Mouse (Mus musculus) gonadal fat pad, adult 2 months (tissue): ENCODE results near the gene Cnot6l. TPM values are rescaled to one million over a fixed set of nuclear protein-coding genes. Genes with fewer than 3 reads are reported as not detected.

Source experiments
- DNase-seq: peaks from one replicate; pipeline ENCODE4 v3.0.0-alpha.2; 2012; ENCODE audit warnings: low read depth
- polyA plus RNA-seq: library from polyadenylated mRNA; depleted of rRNA; stranded (reverse); fragments of >200 nt; gene quantifications from 2 replicates; pipeline ENCODE4 v1.2.3, GENCODE M21; 2012; rRNA removed

The Cnot6l gene
- polyA plus RNA-seq, result 10.3 and 15.1 TPM in 2 replicates

DNA sequence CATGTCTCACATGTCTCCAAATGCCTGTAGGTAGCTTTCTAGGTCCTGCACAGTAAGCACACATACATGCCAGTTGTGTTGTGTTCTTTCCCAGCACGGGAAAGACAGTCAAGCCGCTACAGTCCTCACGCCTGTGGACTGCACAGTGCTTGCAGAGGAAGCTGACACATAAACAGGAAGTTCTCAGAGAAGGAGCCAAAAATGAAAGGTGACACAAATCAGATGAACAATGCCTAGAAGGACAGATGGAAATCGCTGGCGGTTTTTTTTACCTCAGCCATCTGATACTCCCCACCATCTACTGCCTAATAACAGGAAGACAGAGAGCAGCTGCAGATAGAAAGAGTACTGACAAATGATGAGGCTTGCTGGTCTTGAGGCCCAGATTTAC lies at the start of gene Cnot6l:
TSS of gene Cnot6l (minus strand) at position 151 of the 391 bp plus-strand sequence.
- DNase-seq, result no peak

DNA sequence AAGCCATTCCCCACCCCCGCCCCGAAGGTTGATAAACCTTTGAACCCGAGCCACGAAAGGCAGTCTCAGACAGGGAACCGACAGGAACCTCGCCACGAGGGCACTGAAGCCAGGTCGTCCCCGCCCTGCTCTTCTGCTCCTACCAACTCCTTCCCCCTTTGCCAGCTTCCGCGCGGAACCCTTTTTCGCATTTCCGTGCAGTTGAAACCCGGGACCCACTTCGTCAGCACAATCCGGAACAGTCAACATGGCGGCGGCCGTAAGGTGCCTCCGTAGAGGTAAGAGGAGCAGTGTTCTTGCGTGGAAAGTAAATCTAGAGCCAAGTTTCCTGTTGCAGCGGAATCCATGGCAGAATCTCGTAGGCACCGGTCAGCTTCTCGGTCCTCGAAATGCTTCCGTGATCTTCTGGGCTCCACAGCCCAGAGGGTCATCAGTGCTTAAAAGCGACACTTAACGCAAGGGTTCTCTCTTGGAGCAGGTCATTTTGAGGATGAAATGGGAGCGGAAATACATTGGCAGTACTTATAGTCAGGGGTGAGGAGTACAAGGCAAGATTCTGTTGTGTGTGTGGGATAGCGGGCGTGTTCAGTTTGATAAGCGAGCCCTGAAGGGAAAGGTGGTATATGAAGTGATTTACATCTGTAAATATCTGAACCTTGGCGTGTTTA lies 46.1 kb upstream of the Cnot6l start:
- DNase-seq, result peak; percentile 51

DNA sequence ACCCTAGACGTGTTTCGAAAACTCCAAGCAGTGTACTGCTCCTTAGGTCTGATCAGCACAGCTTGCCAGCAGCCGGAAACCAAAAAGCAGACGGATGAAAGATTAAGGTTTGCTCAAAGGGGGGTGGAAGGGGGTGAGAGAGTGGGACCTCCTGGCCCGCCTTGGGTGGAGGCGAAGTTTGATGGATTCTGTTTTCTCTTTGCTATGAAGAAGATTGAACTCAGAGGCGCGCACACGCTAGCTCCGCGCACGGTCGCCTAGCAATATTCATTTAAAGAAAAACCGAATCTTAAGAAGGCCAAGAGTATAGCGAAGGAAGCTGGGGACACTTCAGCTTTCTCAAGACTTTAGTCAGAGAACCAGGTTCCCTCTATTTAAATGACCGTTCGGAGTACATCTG lies 45.5 kb upstream of the Cnot6l start, which contains the start of gene Mrpl1:
TSS of gene Mrpl1 (plus strand) at position 35 of the 400 bp plus-strand sequence.
- no peak for DNase-seq

DNA sequence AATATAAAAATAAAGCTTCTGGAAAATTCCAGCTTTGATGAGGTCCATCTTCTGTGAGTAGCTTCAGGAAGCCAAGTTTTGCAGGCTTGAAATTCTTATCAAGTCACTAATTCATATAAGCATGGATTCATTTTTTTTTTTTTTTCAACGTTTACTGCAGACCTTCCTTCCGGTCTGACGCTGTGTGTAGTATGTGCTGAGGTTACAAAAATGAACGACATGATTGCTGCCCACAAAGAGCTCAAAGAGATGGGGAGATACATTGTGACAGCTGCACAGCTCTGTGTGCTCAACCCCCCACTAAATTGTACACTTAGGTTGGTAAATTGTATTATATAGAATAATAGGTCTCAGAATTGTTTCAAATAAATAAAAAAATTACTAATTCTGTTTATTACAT lies 44.6 kb upstream of the Cnot6l start:
- DNase-seq, result no peak

DNA sequence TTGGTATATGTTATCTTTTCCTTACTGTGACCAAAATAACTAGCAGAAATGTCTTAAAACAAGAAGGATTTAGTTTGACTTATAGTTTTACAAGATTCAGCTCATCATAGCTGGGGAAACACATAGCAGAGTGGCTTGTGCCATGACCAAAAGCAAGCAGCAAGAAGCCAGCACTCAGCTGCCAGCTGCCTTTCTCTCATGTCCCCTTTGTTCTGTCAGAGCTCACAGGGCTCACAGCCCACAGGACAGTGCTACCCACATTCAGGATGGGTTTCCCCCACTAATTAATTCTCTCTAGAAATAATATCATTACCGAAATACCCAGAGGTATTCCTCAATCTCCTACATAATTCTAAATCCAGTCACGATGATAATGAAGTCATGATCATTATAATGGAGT lies 43.6 kb upstream of the Cnot6l start:
- DNase-seq, result no peak

DNA sequence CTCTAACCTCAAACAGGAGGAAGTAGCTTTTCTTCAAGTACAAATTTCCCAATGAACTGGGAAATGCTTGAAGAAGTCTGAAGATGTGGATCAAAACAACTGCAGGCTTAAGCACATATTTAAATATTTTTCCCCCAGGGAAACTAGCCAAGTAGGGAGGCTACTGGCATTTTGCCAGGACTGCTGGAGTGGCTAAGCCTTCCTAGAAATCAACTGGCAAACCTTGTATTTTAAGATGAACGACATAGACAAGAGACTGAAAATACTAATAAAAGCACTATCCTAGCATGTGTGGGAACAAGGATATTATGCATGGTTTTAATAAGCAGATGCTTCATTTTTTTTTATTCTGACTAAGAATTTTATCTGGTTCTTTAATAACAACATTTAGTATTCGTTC lies 42.9 kb upstream of the Cnot6l start:
- no peak for DNase-seq

DNA sequence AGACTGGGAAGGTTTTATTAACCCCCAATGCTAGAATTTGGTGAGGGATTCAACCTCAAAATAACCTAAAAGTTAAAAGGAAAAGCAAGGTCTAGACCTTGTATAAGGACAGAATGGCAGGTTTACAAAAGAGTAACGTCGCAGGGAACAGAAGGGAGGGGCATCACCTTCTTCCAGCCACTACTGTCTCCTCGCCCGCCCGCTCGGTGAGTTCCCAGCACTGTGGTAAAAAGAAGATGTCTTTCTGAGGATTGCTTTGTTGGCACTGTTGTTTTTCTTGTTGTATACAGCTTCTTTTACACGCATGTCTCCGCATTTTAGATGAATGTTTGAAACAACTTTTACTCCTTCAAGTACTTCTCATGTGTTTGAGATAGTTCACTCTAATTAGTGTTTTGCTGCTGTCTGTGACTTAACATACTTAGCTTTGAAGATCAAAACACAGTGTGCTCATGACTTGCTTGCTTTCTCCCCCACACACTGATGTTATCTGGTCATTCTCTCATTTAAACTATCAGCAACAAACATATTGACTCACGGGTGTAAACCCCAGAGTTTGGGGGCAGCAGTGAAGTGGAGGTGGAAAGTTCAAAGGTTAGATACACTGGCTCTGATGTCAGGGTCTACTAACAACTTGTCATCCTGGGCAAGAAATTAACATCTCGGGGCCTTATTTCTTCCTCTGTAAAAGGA lies 37.6 kb upstream of the Cnot6l start:
- DNase-seq, result no peak

DNA sequence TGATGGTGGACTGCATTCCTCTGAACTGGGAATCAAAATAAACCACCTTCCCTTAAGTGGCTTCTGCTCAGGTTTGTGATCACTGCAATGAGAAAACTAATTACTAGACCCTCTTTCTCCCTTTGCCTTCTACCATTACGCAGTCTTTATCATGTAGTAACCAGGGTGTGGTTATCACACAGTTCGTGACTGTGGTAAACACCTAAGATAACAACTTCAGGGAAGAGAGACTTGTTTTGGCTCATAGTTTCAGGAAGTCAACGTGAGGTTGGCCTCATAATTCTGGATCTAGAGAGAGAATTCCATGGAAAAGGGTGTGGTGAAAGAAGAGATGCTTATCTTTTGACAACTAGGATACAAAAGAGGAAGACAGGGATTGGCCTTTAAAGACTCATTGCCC lies 36.3 kb upstream of the Cnot6l start:
- no peak for DNase-seq

DNA sequence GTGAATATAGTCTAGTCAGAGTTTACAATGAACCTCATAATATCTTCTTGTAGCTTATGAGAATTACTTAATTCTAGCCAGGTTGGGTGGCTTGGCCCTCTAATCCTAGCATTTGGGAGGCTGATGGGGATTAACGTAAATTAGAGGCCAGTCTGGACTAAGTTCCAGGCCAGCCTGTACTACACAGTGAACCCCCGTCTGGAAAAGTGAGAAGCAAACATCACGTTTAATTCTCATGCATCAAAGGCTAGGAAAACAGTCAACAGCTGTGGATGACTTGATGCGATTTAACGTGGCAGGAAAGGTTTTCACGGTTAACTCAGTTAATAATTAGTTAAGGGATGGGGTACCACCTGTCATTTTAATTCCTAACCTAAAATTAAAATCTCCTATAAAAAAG lies 34.3 kb upstream of the Cnot6l start:
- DNase-seq, result no peak

DNA sequence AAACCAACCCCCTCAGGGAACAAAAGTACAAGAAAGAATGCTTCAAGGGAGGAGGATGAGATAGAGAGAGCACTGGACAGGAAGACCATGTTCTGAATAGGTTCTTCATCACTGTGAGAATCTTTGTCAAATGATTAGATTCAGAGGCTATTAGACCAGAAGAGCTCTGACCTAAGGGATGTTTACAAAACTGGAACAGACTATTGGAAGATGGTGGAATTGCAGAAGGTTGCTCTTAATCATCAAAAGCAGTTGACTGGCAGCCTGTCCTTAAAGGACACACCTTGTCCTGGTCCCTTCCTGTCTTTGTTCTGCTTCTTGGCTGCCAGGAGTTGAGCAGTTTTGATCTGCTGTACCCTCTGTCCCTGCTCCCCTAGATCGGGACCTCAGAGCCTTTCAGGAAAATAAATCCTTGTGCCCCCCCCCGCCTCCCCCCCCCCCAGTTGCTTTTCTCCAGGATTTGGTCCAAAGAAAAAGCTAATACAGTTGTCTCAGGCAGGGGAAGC lies 32.6 kb upstream of the Cnot6l start:
- DNase-seq, result no peak

DNA sequence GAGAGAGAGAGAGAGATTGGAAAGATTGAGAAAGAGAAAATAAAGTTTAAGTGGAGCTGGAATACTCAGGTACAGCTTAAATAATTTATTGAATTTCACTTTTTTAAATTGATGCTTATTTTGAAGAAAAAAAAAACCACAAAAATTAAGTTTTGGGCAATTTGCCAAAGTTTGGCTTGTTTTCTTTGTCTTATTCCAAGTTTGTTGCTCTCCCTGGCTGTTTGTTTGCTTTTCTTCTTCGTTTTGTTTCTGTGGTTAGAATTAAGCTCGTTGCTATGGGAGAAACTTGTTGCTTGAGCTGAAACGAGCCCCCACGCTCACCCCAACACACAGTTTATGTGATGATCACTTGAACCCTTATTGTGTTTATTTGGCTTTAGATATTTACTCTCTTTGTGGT lies 27.3 kb upstream of the Cnot6l start:
- no peak for DNase-seq

DNA sequence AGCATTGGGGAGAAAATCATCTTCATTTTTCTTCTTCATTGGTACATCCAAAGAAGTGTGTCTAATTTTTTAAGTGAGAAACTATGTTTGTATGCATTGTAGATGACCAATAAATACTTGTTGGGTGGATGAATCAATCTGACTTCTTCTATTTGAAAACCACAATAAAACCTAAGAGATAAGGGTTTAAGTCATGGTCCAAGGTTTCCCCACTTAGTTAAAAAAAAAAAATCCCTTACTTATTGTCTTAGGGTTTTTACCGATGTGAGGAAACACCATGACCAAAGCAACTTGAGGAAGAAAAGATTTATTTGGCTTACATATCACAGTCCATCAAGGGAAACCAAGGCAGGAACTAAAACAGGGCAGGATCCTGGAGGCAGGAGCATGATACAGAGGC lies 25.8 kb upstream of the Cnot6l start:
- no peak for DNase-seq

DNA sequence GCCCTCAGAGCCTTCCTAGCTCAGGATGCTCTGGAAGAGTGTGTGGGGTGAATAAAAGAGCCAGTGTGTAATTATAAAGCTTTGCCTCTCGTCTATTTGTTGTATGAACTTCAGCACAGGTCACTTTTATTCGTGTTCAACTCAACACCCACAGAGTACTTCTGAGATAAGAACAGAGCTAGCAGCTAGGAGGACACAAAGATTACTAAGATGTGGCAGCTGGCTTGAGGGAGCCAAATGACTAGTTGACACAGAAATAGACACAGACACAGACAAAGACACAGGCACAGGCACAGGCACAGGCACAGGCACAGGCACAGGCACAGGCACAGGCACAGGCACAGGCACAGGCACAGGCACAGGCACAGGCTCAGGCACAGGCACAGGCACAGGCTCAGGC lies 20.0 kb upstream of the Cnot6l start:
- DNase-seq, result no peak

DNA sequence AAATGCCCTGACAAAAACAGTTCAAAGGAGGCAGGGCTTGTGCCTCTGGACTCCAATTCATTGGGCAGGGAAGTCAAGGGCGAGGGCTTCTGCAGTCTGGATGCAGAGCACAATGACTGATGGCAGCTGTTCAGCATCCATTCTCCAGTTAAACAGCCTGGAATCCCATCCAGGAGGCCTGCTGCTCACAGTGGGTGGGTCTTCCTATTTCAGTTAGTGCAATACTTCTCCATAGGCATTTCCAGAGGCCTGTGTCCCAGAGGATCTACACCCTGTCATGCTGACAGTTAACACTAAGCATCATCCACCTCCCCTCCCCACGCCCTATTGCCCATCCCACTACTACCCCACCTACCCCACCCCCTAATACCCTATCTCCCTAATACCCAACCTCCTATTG lies 19.2 kb upstream of the Cnot6l start:
- no peak for DNase-seq

DNA sequence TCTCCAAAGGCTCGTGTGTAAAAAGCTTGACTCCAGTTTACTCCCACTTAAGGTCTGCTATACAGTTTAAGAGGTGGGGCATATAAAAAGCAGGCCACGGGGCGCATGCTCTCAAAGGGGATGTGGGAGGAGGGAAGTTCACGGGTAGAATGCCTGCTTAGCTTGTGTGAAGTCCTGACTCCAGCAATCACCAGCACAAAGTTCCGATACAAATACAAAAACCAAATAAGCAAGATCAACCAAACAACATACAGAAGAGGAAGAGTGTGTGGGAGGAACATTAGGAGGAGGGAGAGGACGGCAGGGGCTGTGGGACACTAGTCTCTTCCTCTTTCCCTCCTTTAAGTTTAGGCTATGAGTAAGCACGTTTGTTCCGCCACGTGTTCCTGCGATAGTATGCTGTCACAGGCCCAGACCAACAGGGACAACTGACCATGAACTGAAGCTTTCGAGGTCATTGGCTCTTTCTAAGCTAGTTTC lies 12.9 kb upstream of the Cnot6l start:
- no peak for DNase-seq

DNA sequence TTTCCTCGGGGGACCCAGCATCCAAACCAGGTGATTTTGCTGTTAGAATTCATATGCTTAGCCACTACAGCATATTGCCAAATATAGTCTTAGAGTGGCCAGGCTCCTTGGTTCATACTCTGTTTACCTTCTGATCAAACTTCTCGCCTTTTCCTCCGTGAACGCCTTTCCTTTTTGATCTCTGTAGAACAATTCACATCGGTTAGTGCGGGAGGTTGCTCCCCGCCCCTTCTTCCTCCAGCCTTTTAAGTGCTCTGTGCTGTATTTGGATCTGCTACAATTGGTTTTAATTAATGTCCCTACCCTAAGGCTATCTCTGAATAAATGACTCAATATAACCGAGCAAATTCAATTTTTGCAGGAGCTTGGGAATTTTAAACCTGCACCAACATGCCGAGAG lies 12.2 kb upstream of the Cnot6l start:
- DNase-seq, result no peak

DNA sequence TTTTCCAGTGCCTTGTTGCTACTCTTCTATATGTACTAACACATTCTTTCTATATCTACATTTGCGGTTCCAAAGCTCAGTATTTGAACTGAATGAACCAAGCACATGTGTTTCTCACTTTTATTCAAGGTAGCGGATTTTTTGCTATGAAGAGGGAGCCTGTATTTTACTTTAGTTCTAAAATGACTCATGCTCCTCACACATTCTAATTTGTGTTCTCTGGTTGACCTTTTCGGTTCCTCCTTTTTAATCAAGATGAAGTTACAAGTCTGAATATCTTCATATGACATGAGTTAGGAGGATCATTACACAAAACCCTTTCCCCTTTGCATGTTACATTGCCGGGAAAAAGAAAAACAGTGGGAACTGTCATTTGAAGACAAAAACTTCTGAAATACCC lies 7.8 kb upstream of the Cnot6l start:
- no peak for DNase-seq

DNA sequence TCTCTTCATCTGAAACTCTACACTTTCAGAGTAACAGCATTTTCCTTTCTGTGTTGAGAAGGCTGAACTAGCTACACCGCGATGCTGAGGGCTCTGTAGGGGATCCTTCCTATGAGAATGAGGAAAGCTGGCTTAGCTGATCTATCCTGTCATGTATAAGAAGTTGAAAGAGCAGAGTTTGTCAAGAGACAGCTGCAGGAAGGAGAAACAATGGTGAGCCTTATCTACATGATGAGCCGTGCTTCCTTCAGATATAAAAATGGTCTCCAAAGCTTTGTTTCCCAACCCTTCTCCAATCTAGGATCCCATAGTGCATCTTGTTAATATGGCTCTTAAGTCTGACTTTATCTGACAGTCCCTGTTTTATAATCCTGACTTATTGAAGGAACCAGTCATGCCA lies 6.5 kb upstream of the Cnot6l start:
- DNase-seq, result no peak

DNA sequence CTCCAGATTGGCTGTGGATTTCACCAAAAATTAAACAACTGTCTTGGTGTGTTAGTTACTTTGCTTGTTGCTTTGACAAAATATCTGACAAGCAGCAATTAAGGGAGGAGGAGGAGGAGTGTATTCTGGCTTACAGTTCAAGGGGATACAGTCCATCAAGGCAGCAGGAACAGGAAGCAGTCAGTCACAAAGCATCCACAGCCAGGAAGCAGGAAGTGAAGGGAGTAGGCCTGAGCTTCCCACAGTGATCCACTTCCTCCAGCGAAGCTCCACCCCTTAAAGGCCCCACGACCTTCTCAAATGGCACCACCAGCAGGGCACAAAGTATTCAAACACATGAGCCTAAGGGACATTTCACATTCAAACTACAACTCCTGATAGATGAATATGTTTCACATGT lies 2.8 kb upstream of the Cnot6l start:
- DNase-seq, result no peak

DNA sequence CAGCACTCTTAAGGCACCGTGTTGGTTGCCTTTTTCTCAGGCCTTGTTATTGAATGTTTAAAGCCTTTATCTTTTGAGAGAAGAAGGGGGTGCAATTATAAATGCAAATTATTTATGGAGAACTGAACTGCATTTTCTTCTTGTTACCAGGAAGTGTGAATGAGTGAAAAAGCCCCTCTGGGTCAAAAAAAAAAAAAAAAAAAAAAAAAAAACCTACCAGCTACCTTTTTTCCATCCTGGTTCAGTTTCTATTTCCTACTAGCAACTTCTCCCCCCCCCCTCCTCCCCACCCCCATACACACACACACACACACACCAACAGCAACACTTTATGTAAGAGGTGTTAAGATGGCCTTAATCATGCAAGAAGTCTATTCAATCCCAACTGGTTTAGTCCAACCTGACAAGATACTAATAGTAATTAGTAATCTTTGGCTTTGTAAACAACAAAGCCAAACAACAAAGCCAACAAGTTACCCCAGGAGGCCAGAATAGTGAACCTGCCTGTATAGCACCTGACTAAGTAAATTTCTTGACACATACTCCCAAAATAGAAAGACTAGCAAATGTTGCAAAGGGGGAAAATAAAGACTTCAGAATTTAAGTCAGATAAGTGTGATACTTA lies 463 bp downstream of the Cnot6l start:
- DNase-seq, result no peak

DNA sequence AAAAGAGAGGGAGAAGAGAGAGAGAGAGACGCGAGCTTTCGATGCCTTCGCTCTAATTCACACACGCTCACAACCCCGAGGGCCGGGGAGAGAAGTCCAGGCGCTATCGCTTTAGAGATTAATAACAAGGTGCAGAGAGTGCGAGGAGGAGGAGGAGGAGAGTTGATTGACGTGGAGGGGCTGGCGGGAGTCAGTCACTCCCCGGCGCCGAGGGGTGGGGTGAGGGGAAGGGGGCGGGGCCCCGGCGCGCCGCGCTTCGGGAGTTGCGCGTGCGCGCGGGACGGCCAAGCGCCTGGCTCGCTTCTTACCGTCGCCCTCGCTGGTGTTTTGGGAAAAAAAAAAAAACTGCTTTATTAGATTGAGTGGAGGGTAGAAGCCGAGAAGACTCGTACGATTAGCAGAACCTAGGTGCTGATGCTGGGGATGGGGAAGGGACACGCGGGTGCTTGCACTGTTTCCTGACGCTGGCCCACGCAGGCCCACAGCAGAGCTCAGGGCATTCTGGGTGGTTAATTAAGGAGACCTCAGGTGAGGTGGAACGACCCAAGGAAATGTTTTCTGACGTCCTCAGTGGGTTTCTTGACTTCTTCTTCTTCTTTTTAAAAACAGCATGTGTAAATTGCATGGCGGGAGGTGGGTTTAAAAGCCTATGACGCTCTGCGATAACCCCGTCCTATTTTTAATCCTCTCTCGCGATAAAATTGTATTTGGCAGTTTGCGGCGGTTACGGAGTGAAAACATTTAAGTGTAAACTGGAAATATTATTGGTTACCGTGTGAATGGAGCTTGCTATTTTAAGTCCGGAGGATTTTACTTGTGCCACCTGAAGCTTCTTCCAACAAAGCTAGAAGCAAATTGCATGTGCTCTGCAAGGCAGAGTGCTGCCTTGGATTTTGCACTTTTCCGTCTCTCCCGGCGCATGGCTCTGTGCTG lies 1.3 kb downstream of the Cnot6l start:
- peak; percentile 38 for DNase-seq
